Mouse (Mus musculus): ENCODE results near the gene Olfr761. TPM values are rescaled to one million over a fixed set of nuclear protein-coding genes. Genes with fewer than 3 reads are reported as not detected.
"Not testable (repeated sequence)": the region's sequence is repeated elsewhere in the genome, so short reads cannot be mapped to it uniquely, and the experiment has no call there.

Olfr761 gene
- not detected in 2 replicates for polyA plus RNA-seq (2014; fragmentation: Nextera tagmentation; extraction: Ambion mirVana)

GRCm38 (mm10) chr17:37952979-37953378, at the start of gene Olfr761:
Gene Olfr761, minus strand, starts transcription at chr17:37953079.
- Histone ChIP-seq H3K27me3 (ENCODE audit: control insufficient read depth, insufficient read depth, low read length) (no peaks in the 10 kb centered on the region), H3K27ac (replicated peaks in 1 of 2; ENCODE audit: control insufficient read depth in 1 of 2, insufficient read depth in 1 of 2, low read depth in 2 of 2, low read length in 2 of 2) (no peak within 1 kb of the TSS), H3K4me3 (ENCODE audit: control insufficient read depth in 1 of 2, insufficient read depth in 1 of 2, low read depth in 1 of 2, low read length in 2 of 2) (no peak within 1 kb of the TSS), H3K4me1 (ENCODE audit: control insufficient read depth in 2 of 2, insufficient read depth in 2 of 2, low read length in 2 of 2) (no peaks in the 10 kb centered on the region), H3K9ac (ENCODE audit: low read length) (no peak within 1 kb of the TSS), H3K4me2 (ENCODE audit: low read length) (no peak within 1 kb of the TSS), H3K9me3 (ENCODE audit: control insufficient read depth, low read length) (no peaks in the 10 kb centered on the region), H3K36me3 (ENCODE audit: control insufficient read depth, insufficient read depth, low read length) (no peaks in the 10 kb centered on the region)
- no peak for ATAC-seq (ENCODE audit: insufficient number of reproducible peaks, insufficient read depth, low FRiP score, low read depth)
- 60% methylated on average over 2 of the region's 2 CpGs for WGBS

- 53% methylated on average over 10 of the region's 10 CpGs for WGBS
- Histone ChIP-seq H3K36me3 (ENCODE audit: control insufficient read depth, insufficient read depth, low read length) (no peaks in the 10 kb centered on the region), H3K27ac (replicated peaks in 1 of 2; ENCODE audit: control insufficient read depth in 1 of 2, insufficient read depth in 1 of 2, low read depth in 2 of 2, low read length in 2 of 2) (no peak overlapping the region), H3K4me3 (ENCODE audit: control insufficient read depth in 1 of 2, insufficient read depth in 1 of 2, low read depth in 1 of 2, low read length in 2 of 2) (peak overlapping the region; percentile 19 to 35), H3K9me3 (ENCODE audit: control insufficient read depth, low read length) (0 out of 2 replicates have a peak, but pooled peaks cover 2% of the 10 kb centered on the region), H3K9ac (ENCODE audit: low read length) (no peak overlapping the region), H3K27me3 (ENCODE audit: control insufficient read depth, insufficient read depth, low read length) (no peaks in the 10 kb centered on the region), H3K4me2 (ENCODE audit: low read length) (peak overlapping the region; percentile 21; the same call in 1 of the 2 replicates), H3K4me1 (ENCODE audit: control insufficient read depth in 2 of 2, insufficient read depth in 2 of 2, low read length in 2 of 2) (no peaks in the 10 kb centered on the region)
- no peak for ATAC-seq (ENCODE audit: insufficient number of reproducible peaks, insufficient read depth, low FRiP score, low read depth)
Measured at GRCm38 (mm10) chr17:37995635-37996307, 42.9 kb upstream of the Olfr761 start.

GRCm38 (mm10) chr17:37990453-37990961, 37.6 kb upstream of the Olfr761 start:
- no peak for ATAC-seq (ENCODE audit: insufficient number of reproducible peaks, insufficient read depth, low FRiP score, low read depth)
- Histone ChIP-seq H3K9ac (ENCODE audit: low read length) (no peak overlapping the region), H3K36me3 (ENCODE audit: control insufficient read depth, insufficient read depth, low read length) (no peaks in the 10 kb centered on the region), H3K9me3 (ENCODE audit: control insufficient read depth, low read length) (0 out of 2 replicates have a peak, but pooled peaks cover under 1% of the 10 kb centered on the region), H3K27ac (replicated peaks in 1 of 2; ENCODE audit: control insufficient read depth in 1 of 2, insufficient read depth in 1 of 2, low read depth in 2 of 2, low read length in 2 of 2) (no peak overlapping the region), H3K4me1 (ENCODE audit: control insufficient read depth in 2 of 2, insufficient read depth in 2 of 2, low read length in 2 of 2) (no peaks in the 10 kb centered on the region), H3K4me3 (ENCODE audit: control insufficient read depth in 1 of 2, insufficient read depth in 1 of 2, low read depth in 1 of 2, low read length in 2 of 2) (no peak overlapping the region), H3K4me2 (ENCODE audit: low read length) (no peak overlapping the region), H3K27me3 (ENCODE audit: control insufficient read depth, insufficient read depth, low read length) (no peaks in the 10 kb centered on the region)
- 40% methylated on average over 3 of the region's 3 CpGs for WGBS

- no peaks in the 10 kb centered on the region for H3K36me3 ChIP-seq (ENCODE audit: control insufficient read depth, insufficient read depth, low read length)
- WGBS = 75% methylated on average over 3 of the region's 3 CpGs
- H3K4me3 ChIP-seq (ENCODE audit: control insufficient read depth in 1 of 2, insufficient read depth in 1 of 2, low read depth in 1 of 2, low read length in 2 of 2) = no peak overlapping the region
- H3K9me3 ChIP-seq (ENCODE audit: control insufficient read depth, low read length) = no peaks in the 10 kb centered on the region
- no peak overlapping the region for H3K9ac ChIP-seq (ENCODE audit: low read length)
- H3K27ac ChIP-seq (replicated peaks in 1 of 2; ENCODE audit: control insufficient read depth in 1 of 2, insufficient read depth in 1 of 2, low read depth in 2 of 2, low read length in 2 of 2) = no peak overlapping the region
- ATAC-seq (ENCODE audit: insufficient number of reproducible peaks, insufficient read depth, low FRiP score, low read depth) = no peak
- H3K4me1 ChIP-seq (ENCODE audit: control insufficient read depth in 2 of 2, insufficient read depth in 2 of 2, low read length in 2 of 2) = no peaks in the 10 kb centered on the region
- no peaks in the 10 kb centered on the region for H3K27me3 ChIP-seq (ENCODE audit: control insufficient read depth, insufficient read depth, low read length)
- H3K4me2 ChIP-seq (ENCODE audit: low read length) = no peak overlapping the region
Measured at GRCm38 (mm10) chr17:37973591-37973990, 20.7 kb upstream of the Olfr761 start.

GRCm38 (mm10) chr17:37920248-37920647, 32.6 kb downstream of the Olfr761 start, which contains the start of gene Olfr128:
Gene Olfr128, plus strand, starts transcription at chr17:37920548.
- Histone ChIP-seq H3K4me3 (ENCODE audit: control insufficient read depth in 1 of 2, insufficient read depth in 1 of 2, low read depth in 1 of 2, low read length in 2 of 2) (no peak within 1 kb of the TSS), H3K27ac (replicated peaks in 1 of 2; ENCODE audit: control insufficient read depth in 1 of 2, insufficient read depth in 1 of 2, low read depth in 2 of 2, low read length in 2 of 2) (no peak within 1 kb of the TSS), H3K36me3 (ENCODE audit: control insufficient read depth, insufficient read depth, low read length) (no peaks in the 10 kb centered on the region), H3K9me3 (ENCODE audit: control insufficient read depth, low read length) (no peaks in the 10 kb centered on the region), H3K4me1 (ENCODE audit: control insufficient read depth in 2 of 2, insufficient read depth in 2 of 2, low read length in 2 of 2) (no peaks in the 10 kb centered on the region), H3K27me3 (ENCODE audit: control insufficient read depth, insufficient read depth, low read length) (no peaks in the 10 kb centered on the region), H3K4me2 (ENCODE audit: low read length) (no peak within 1 kb of the TSS), H3K9ac (ENCODE audit: low read length) (no peak within 1 kb of the TSS)
- no peak for ATAC-seq (ENCODE audit: insufficient number of reproducible peaks, insufficient read depth, low FRiP score, low read depth)

GRCm38 (mm10) chr17:37906821-37907220, 46.1 kb downstream of the Olfr761 start:
- H3K9ac ChIP-seq (ENCODE audit: low read length); H3K4me2 ChIP-seq (ENCODE audit: low read length); H3K4me1 ChIP-seq (ENCODE audit: control insufficient read depth in 2 of 2, insufficient read depth in 2 of 2, low read length in 2 of 2); H3K4me3 ChIP-seq (ENCODE audit: control insufficient read depth in 1 of 2, insufficient read depth in 1 of 2, low read depth in 1 of 2, low read length in 2 of 2); H3K9me3 ChIP-seq (ENCODE audit: control insufficient read depth, low read length); H3K27me3 ChIP-seq (ENCODE audit: control insufficient read depth, insufficient read depth, low read length); H3K27ac ChIP-seq (replicated peaks in 1 of 2; ENCODE audit: control insufficient read depth in 1 of 2, insufficient read depth in 1 of 2, low read depth in 2 of 2, low read length in 2 of 2); H3K36me3 ChIP-seq (ENCODE audit: control insufficient read depth, insufficient read depth, low read length); ATAC-seq (ENCODE audit: insufficient number of reproducible peaks, insufficient read depth, low FRiP score, low read depth): not testable (repeated sequence)
- WGBS = 60% methylated on average over 8 of the region's 8 CpGs

Data from heart, embryonic 14.5 days (tissue).